Mouse (Mus musculus): Measurements from ENCODE around the gene Zhx3.

The Zhx3 gene

DNA sequence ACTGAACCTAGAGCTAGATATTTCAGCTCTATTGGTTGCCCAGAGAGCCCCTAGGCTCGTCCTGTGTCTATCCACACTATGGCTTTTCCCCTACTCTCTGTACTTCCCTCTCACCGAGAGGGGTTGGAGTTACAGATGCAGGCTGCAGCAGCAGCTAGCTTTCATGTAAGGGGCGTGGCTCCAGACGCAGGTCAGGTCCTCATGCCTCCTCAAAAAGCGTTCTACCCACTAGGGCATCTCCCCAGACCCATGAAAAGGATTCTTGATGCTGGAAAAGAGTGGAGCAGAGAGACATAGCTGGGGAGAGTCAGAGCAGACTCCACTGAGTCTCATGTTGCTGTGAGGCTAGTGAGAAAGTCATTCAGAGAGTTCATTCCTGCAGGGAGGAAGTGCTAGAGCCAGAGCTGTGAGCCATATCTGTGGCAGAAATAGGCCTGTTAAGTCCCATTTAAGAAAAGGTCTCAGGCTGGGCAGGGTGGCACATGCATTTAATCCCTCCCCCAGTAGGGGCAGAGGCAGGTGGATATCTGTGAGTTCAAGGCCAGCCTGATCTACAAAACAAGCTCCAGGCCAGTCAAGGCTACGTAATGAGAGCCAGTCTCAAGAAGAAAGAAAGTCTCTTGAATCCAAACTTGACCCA, 8.8 kb upstream of the Zhx3 start:
- DNase-seq: no peak

- no peak for DNase-seq
Measured at GRCm38 (mm10) chr2:160880453-160881195, 7.8 kb upstream of the Zhx3 start, which contains the start of gene Lpin3. Gene Lpin3 (plus strand): TSS chr2:160880670.

GRCm38 (mm10) chr2:160876115-160876514, 3.3 kb upstream of the Zhx3 start:
- no peak for DNase-seq

- DNase-seq: no peak
Measured at GRCm38 (mm10) chr2:160874231-160874877, 1.6 kb upstream of the Zhx3 start.

DNA sequence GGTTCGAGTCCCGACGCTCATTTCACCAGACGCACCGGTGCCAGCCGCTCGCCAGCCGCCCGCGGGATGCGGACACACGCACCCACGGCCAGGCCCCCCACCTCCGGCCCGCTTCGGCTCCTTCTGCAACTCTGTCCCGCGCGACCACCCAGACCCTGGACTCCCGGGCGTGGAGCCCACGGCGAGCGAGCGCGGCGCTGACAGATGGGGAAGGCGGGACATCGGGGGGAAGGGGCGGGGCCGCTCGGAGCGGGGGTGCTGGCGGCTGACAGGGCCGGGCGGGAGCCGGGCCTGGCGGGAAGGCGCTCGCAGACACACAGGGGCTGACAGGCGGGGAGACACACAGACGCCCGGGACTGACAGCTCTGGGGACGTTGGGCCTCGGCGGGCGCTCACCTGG, 403 bp downstream of the Zhx3 start:
- peak; percentile 85 for DNase-seq

DNA sequence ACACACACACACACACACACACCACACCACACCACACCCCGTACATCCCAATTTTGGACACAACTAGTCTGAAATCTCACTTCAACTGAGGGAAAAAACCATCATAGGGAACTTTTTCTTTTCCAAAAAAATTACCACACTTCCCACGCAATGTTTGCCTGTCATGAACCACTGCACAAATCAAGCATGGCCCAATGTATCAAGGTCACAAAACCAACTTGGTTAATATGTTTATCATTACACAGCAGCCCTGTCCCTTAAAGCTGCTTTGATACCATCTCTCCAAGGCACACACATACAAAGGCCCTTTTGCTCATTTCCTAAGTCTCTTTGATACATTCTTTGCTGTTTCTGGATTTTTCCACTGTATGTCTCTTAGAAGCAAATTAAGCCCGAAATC, 1.5 kb downstream of the Zhx3 start:
- no peak for DNase-seq

DNA sequence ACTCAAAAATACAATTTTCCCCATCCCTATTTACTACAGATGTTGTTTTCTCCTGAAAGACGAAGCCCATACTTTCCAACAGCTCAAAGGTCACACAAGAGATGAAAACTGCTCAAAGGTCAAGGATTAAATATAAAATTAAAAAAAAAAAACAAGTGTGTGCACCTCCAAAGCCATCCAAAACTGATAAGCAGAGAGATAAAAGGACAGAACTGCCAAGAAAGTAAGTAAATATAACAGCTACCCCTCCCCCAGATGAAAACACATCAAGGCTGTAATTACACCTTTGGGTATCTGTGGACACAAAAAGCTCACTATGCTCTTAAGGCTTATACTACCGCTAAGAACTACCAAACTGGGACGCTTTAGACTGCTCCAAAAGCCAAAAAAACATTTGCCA, 3.4 kb downstream of the Zhx3 start:
- DNase-seq: no peak

GRCm38 (mm10) chr2:160865266-160865665, 7.5 kb downstream of the Zhx3 start:
- DNase-seq: no peak

DNA sequence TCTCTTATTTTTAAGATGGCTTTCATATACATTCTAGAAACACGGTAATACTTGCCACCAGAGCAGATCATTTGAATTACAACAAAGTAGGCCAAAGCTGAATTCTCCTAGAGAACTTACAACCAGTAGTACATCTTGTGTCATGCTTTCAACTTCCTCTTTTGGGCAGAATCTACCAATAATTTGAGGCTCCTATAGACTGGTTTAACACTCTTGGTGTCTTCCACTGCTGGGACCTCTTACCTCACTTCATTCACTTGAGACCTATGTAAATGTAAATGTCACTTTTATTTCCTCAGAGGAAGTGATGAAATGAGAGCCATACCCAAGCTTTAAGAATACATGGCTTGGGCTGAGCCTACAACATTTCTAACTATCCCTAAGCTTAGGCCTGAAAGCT, 8.7 kb downstream of the Zhx3 start:
- no peak for DNase-seq

- no peak for DNase-seq
Measured at GRCm38 (mm10) chr2:160860363-160860762, 12.4 kb downstream of the Zhx3 start.

DNA sequence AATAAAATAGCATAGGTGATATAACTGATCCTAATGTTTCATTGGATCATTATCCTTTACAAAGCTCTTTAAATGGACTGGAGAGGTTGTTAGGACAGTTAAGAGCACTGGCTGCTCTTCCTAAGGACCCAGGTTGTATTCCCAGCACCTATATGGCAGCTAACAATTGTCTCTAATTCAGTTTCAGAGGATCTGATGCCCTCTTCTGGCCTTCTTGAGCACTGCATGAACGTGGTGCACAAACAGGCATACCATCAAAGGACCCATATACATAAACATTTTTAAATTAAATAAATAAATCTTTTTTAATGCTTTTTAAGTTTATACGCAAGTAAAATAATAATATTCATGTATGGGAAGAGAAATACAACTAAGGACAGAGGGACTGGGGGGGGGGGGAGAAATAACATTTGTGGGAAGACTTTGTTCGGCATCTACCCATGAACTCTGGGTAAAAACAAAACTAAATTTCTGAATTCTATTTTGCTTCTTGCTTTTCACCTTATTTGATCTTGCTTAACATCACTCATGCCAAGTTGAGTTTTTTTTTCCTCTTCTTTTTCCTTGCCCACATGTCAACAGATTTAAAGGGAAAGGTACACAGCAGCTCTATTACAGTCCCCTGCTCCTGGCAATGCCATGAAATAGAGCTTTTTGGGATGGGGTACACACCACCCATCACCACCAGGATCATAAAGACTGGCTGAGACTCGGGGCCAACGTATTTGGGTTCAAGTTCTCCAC, 16.3 kb downstream of the Zhx3 start:
- no peak for DNase-seq

- no peak for DNase-seq
Measured at GRCm38 (mm10) chr2:160854687-160855086, 18.1 kb downstream of the Zhx3 start.

DNA sequence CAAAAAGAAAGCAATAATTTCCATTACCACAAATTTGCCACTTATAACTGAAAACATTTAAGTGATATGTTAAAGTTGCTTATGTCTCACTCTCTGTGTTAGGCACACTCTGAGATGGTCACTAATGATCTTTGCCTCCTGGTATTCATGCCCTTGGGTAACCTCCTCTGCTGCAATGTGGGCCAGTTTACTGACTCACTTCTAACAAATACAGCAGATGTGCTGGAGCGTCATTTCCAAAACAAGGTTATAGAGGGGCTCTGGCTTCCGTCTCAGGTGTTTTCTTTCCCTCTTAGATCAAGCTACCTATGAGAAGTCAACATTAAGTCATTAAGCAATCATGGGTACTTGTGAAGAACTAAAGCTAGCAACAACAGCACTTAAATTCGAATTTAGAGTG, 22.4 kb downstream of the Zhx3 start:
- no peak for DNase-seq

GRCm38 (mm10) chr2:160849617-160850240, 23.1 kb downstream of the Zhx3 start:
- no peak for DNase-seq

DNA sequence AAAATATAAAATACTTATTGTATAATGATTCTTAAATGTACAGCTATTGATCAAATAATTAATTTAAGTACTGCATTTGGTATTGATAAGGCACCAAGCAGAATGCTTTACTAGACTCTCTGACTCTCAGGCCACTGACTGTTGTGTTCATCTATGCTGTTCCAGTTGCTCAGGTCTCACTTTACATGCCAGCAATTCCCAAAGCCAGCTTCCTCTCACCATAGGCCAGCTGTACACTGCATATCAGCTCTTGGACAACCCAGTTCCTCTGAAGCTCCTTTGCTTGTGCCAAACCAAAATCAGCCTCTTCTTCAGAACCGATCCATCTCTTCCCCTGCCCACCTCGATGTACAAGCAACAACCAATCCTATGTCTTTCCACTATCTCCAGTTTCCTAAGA, 24.6 kb downstream of the Zhx3 start:
- no peak for DNase-seq

- no peak for DNase-seq
Measured at GRCm38 (mm10) chr2:160847664-160848063, 25.1 kb downstream of the Zhx3 start.

DNA sequence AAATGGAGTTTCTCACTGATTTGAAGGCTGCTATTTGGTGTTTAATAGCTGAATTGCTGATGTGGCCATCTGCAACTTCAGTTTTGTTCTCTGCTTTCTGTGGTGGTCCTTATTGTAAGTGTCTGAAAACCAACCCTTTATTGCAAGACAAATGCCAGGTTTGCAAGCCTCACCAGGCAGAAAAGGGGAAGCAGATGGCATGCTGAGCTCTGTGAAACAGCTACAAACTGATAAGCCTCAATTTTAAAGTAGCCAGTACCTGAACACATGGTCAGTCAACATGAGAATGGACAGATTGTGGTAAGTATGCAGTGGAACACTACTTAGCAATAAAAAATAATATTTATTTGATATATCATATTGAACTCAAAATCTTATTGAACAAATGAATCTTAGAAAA, 32.0 kb downstream of the Zhx3 start:
- DNase-seq: no peak

GRCm38 (mm10) chr2:160810802-160811201, 62.0 kb downstream of the Zhx3 start:
- DNase-seq: no peak

- DNase-seq: no peak
Measured at GRCm38 (mm10) chr2:160810376-160810775, 62.4 kb downstream of the Zhx3 start.

DNA sequence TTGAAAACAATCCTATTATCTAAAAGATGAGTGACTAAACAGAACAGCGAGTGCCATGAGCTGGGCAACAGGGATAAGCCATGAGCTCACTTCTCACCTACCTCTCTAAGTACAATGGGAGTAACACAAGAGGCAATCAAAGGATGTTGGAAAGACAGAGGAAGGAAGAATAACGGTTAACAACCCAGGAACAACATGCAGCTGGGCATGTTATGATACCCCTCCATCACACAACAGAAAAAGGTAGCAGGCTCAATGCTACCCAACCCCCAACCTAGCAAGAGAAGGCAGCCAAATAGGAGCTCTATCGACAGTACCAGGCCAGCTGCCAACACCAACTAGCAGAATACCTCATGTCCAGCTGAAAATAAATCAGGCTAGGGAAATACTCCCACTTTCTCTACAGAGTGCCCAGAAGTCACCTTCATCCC, 66.7 kb downstream of the Zhx3 start:
- no peak for DNase-seq

DNA sequence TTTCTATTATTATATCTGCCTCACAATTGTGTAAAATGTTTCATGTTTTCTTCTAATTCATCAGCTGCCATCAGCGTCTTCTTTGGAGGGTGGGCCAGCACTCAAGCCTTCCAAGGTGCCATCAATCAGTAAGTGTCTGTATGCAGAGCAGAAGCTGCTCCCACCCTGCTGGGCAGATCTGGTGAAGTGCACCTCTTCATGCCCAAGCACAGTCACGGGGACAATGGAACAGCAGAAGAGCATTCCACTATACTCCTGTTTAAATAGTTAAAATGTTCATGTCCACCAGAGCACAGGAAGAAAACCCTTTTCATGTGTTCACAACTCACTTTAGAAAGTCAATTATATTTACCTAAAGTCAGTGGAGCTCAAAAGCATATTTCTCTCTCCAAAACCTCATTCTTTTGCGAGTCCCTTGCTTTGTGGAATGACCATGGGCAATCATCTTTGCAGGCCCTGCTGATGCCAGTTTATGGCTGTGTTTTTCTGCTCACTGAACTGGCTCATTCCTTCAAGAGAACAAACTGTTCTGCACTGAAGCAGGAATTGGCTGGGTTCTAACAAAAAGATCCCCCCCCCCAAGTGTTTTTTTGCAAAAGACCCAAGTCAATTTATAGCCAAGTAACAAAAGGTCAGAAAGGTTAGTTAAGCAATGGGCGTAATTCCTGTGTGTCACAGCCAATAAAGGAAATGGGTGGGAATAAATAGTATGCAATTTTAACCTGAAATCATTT, 67.8 kb downstream of the Zhx3 start:
- DNase-seq: no peak

GRCm38 (mm10) chr2:160802326-160802725, 70.5 kb downstream of the Zhx3 start:
- DNase-seq: no peak

Measured in liver (tissue).